Mouse (Mus musculus): ENCODE results near the gene Galc.
"Not testable (repeated sequence)": the region's sequence is repeated elsewhere in the genome, so short reads cannot be mapped to it uniquely, and the experiment has no call there.

Gene Galc

GRCm38 (mm10) chr12:98252417-98252816, 6.8 kb downstream of the Galc start:
- DNase-seq, result no peak

GRCm38 (mm10) chr12:98250327-98250726, 8.9 kb downstream of the Galc start:
- no peak for DNase-seq

- DNase-seq, result no peak
These were observed 9.6 kb downstream of the Galc start for GRCm38 (mm10) chr12:98249671-98250070.

- no peak for DNase-seq
These were observed 12.4 kb downstream of the Galc start for GRCm38 (mm10) chr12:98246835-98247234.

GRCm38 (mm10) chr12:98244865-98245264, 14.4 kb downstream of the Galc start:
- DNase-seq, result no peak

- DNase-seq, result no peak
These were observed 15.1 kb downstream of the Galc start for GRCm38 (mm10) chr12:98244161-98244560.

GRCm38 (mm10) chr12:98238478-98238877, 20.8 kb downstream of the Galc start:
- not testable (repeated sequence) for DNase-seq

- no peak for DNase-seq
These were observed 32.2 kb downstream of the Galc start for GRCm38 (mm10) chr12:98227037-98227436.

GRCm38 (mm10) chr12:98223286-98223685, 36.0 kb downstream of the Galc start:
- no peak for DNase-seq

- DNase-seq, result no peak
These were observed 42.8 kb downstream of the Galc start for GRCm38 (mm10) chr12:98216432-98216831.

GRCm38 (mm10) chr12:98215512-98215911, 43.7 kb downstream of the Galc start:
- DNase-seq, result no peak

- no peak for DNase-seq
These were observed 45.1 kb downstream of the Galc start for GRCm38 (mm10) chr12:98214191-98214590.

GRCm38 (mm10) chr12:98213791-98214190, 45.5 kb downstream of the Galc start:
- DNase-seq, result no peak

GRCm38 (mm10) chr12:98213332-98213731, 45.9 kb downstream of the Galc start:
- DNase-seq, result no peak

GRCm38 (mm10) chr12:98212457-98213175, 46.6 kb downstream of the Galc start:
- peak; percentile 17 to 50 for DNase-seq

- no peak for DNase-seq
These were observed 48.8 kb downstream of the Galc start for GRCm38 (mm10) chr12:98210495-98210894.

GRCm38 (mm10) chr12:98208104-98208503, 51.2 kb downstream of the Galc start:
- DNase-seq, result no peak

- no peak for DNase-seq
These were observed 53.7 kb downstream of the Galc start for GRCm38 (mm10) chr12:98205450-98206051.

- DNase-seq, result no peak
These were observed 61.9 kb downstream of the Galc start for GRCm38 (mm10) chr12:98197401-98197800.

GRCm38 (mm10) chr12:98190201-98190600, 69.1 kb downstream of the Galc start:
- no peak for DNase-seq

GRCm38 (mm10) chr12:98189096-98189495, 70.2 kb downstream of the Galc start:
- peak; percentile 23 to 29 for DNase-seq

- DNase-seq, result no peak
These were observed 71.9 kb downstream of the Galc start for GRCm38 (mm10) chr12:98187186-98187899.

- peak; percentile 50 to 58 for DNase-seq
These were observed 77.5 kb downstream of the Galc start for GRCm38 (mm10) chr12:98181729-98182128.

- peak; percentile 53 to 72 for DNase-seq
These were observed 78.5 kb downstream of the Galc start for GRCm38 (mm10) chr12:98180807-98181206.

Measured in cerebellum, postnatal 25 days (tissue).